Mouse (Mus musculus): ENCODE measurements around the gene Creb3l1.
A peak's percentile ranks its signal among the peaks of the same experiment; 100 is the strongest.

Gene Creb3l1

DNA sequence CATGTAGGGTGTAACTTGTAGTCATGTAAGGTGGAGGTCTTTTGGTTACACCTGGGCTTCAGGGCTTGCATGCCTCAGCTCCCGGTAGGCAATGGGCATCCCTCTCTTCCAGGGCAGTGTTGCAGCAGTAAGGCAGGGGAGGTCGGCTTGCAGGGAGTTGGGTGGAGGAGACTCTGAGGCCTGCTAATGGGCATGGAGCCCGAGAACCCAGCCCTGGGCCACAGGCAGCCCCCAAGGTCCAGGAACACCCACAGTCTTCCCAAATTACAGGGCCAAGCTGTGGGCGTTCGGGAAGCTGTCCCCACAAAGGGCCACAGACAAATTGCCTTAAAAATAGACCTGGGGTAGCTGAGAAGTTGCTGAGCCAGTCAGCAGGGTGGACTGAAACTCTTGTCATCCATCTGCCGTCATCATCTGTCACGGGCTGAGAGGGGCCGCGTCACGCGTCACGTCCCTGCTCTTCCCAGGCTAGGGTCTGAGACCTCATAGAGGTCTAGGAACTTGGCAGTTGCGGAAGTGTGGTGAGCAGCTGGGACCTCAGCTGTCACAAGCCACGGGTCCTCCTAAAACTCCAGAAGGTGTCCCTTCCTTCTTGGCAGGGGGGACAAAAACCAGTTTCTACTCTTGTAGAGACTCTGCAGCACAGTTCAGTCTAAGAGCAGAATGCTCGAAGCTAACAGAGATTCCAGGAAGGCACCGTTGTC lies 26.2 kb downstream of the Creb3l1 start:
- DNase-seq = no peak

DNA sequence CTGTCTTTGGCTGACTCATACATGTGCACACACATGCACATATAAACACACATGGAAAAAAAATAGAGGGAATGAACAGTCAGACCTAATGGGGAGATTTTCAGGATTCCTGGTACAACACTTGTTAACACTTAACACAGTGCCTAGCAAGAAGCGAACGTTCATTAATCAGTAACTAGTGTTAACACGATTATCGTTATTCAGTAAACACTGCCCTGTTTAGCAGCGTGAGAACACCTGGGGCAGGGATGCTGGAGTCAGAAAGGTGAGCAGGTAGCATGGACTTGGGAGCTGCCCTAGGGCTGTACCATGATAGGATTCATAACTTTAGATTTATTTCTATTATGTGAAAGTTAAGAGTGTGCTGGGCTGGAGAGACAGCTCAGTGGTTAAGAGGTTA lies 28.3 kb downstream of the Creb3l1 start:
- DNase-seq = no peak

DNA sequence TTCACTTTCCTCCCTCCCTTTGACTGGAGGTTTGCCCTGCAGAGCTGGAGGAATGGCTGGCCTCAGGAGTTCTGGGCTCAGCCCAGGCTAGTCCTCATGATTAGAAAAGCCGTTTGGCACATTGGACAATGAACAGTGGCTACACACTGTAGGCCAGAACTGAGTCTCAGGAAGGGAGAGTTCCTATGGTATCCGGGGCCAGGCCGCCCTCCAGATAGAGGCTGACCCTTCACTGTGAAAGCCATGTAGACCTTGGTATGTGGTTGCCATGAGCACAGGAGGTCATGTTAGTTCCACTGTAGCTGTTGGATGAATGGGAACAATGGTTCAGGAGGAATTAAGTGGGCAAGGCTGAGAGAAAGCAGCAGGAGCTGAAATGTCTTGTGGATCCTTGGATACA lies 30.9 kb downstream of the Creb3l1 start:
- no peak for DNase-seq

DNA sequence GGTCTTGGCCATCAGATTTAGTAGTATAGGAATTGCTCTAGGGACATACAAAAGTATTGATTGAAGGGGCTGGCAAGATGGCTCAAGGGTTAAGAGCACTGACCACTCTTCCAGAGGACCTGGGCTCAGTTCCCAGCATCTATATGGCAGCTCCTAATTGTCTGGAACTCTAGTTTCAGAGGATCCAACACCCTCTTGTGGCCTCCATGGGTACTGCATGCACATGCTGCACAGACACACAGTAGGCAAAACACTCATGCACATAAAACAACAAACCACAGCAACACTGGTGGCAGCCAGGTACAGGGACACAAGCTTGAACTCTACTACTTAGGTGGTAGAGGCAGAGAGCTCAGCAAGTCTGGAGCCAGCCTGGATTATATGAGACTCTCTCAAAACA lies 34.6 kb downstream of the Creb3l1 start:
- DNase-seq = no peak

DNA sequence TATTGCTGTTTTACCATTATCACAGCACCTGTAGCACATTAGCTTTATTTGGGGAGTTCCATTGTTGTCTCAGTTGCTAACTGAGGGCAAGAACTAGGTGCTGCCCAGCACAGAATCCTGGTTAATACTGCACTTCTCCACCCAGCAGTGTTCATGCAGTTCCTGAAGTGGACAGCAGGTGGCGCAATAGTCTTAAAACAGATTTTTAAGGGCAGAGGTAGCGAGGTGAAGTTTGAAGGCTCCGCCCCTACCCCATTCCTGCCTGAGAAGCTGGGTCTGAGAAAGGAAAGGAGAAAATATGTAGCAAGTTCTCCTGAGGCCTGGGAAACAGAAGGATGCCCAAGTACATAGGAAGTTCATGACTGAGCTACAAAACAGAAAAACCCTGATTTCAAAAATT lies 36.8 kb downstream of the Creb3l1 start:
- DNase-seq = peak; percentile 91

DNA sequence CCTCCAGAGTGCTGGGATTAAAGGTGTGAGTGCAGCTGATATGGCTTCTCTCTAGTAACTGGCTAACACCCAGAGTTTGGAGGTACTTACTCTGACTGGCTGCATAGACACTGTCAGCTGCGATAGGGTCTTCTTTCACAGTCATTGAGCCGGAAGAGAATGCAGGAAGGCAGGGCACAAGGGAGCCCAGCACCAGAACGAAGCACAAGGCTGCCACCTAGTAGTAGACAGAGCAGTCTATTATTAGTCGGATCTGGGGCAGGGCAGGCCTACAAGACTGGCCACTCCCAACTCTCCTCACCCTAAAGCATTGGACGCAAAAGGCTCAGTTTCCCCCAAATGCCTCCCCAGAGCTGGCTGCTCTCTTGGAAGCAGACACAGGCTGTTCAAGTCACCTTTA lies 38.2 kb downstream of the Creb3l1 start:
- no peak for DNase-seq

DNA sequence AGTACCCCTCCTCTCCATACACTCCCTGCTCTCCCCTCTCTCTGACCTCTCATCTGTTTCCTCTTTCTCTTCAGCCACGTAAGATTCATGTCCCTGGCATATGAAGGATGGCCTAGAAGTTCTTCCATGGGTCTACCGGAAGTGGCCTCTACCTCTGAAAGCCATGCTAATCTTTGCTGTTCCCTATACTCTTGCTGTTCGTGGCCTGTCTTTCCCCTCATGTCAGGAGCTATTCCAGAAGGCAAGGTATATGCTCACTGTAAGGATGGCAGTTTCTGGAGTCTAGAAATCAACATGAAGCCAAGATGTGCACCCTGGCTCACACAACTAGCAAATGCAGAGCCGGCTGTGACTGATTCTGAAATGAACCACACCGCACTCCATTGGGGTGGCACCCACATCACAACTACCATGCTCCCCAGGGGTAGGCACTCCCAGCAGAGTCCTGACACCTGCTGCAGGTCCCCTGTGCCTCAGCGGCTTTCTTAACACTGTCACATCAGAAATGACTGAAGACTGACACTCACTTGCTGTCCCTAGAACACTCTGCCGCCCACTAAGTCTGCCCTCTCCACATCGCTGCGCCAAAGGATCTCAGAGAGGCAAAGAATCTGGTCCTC lies 39.3 kb downstream of the Creb3l1 start:
- no peak for DNase-seq

DNA sequence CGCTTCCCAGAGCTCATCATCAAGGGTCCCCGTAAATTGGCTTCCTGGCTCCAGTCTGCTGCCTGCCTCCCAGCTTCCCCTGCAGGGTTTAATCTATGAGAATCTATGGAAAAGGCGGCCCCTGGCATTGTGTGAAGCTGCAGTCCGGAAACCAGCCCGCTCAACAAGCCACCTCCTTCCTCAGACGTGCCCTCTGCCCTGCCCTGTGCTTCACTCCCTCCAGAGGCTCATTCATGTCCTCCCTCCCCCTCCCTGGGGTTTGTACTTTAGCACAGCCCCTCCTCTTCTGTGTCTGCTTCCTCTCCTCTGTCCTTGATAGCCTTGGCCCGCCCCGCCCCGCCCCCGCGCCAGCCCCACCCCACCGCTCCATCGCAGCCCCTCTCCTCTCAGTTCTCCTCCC lies 39.9 kb downstream of the Creb3l1 start:
- DNase-seq = no peak

DNA sequence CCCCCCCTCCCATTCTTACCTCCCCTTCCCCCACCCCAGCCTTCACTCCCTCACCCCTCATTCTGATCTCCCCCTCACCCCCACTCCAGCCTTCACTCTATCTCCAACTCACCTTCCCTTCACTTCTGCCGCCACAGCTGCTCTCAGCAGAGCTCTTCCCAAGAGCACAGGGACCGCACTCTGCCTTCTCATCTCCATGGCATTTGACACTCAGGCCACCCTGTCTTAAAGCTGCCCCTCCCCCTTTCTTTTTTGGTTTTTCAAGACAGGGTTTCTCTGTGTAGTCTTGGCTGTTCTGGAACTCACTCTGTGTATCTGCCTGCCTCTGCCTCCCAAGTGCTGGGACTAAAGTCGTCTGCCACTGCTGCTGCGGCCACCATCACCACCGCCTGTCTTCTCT lies 43.5 kb downstream of the Creb3l1 start:
- DNase-seq = no peak

DNA sequence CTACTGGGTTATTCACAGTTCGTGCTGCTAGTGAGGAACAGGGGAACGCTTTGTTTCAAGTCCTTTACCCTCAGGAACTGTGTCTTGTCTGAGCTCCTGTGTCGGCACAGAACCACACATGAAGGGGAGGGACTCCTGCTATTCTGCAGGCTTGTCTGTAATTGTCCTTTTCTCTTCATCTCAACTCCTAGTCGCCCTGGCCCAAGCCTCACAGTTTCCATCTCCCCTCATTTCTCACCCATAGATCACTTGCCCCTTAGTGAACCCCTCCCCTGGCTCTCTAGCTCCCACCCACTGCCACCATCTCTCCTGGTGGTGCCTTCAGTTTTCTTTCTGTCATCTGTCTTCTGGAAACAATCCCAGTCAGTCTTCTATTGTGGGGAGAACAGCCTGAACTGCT lies 44.1 kb downstream of the Creb3l1 start:
- no peak for DNase-seq

DNA sequence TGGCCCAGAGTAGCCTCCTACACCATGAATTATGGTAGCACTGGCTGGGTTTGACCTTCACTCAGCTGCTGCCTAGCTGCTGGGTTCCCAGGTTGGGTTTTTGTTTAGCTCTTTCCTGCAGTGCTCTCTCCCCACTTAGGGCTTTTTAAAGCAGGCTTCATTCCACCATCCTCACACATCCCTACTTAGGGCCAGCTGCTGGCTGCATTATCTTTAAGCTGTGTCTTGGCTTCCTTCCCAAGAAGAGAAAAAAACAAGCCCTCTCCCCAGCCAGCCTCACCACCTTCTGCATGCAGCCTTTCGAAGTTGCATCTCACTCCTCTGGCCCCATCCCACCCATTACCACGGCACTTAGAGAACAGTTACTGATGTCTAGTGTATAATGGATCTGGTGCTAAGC lies 45.8 kb downstream of the Creb3l1 start:
- no peak for DNase-seq

DNA sequence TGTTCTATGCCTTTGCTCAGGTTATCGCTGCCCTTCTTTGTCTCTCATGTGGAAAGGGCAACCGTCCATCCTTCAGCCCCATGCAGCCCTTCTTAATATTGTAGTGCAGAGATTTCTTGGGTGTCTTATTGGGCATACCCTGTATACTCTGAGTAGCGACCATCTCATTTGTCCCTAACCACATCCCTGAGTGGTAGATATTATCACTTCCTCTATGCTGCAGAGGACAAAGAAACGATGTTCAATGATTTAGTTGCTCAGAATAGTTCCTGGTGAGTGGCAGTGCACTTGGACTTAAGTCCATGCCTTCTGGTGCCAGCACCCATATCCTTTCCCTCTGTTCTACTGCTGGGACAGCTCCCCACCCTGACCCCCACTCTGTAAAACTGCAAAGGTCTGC lies 46.3 kb downstream of the Creb3l1 start:
- no peak for DNase-seq

DNA sequence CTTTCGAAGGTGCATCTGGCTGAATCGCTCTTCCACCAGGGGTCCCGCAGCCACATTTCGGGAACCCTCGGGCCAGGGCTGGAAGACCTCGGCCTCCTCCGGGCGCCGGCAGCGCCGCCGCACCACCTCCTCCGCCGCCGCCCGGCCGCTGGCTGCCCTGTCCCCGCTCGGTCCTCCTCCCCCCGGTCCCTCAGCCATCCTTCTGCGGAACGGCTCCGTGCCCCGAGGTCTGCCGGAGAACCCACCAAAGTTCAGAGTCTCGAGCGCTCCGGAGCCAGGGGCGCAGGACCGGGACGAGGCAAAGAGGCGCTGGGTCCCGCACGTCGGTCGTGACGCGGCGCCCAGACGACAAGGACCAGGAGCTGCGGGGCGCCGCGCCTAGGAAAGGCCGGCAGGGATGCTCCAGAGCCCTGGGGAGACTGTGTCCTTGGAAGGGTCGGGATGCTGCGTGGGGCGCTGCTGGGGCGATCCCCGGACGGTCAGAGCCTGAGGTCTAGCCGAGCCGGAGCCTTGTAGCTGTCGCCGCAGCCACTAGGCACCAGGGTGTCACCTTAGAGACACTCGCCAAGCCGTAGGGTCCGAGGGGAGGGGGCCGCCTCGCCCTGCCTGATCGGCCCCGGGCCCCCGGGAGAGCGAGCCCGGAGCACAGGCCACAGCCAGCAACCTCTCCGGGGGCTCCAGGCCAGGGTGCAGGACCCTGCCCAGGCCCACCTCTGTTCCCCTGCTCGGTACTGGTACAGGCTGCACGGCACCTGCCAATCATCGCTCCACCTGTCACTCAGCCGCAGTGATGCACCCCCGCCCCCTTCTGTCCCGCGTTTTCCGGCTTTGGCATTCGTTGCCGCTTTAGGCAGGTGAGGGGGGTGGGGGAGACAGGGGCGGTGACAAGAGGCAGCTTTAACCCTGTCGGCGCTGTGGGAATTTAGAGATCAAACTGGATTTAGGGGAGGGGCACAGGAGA lies 48.4 kb downstream of the Creb3l1 start, which contains the start of gene Dgkz:
Gene Dgkz (minus strand): TSS at position 284 of the 961 bp plus-strand sequence.
- DNase-seq = no peak

DNA sequence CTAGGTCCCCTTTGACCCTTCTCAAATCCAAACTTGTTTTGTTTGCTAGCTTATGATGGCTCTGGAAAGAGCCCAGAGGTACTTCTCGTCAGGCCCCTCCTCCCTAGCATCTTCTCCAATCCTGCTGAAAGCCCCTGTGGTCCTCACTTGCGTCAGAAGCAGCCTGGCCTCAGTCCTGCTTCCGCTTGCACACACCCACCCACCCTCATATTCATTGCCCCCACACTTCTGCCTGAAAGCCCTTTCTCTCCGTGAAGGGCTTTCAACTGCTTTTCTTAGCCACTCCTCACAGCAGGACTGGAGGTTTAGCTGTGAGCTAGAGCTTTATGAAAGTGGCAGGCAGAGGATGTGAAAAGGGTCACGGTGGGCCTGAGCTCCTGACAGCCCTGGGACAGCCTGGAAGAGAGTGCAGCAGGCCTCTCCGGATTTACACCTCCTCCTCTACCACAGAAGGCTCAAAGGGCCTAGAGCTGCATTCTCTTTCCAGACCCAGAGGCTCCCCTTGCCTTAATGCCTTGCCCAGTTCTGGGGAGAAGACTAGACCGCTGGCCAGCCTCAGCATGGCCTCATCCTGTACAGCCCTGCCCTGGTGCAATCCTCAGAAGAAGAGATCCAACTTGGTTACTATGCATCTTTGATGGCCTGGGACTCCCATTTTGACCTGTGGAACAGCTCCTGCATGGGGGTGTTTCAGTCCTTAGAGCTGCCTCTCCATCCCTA lies 50.7 kb downstream of the Creb3l1 start:
- DNase-seq = no peak

DNA sequence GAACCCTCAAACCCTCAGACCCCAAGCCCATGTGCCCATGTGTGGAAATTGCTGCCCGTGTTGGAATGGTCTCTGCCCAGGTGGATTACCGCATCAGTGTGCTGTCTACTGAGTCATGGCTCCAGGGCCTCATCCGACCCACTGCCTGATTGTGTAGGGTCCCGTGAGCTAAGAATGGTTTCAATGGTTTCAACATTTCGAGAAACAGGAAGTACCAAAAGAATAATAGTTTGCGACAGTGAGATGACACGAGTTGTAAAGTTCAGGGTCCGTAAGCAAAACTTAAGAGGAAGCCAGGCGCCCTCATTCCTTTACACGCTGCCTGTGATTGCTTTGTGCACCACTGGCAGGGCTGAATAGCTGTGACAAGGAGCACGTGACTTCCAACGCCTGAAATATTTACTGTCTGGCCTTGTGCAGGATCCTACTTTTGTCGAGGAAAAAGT lies 52.2 kb downstream of the Creb3l1 start:
- DNase-seq = no peak

DNA sequence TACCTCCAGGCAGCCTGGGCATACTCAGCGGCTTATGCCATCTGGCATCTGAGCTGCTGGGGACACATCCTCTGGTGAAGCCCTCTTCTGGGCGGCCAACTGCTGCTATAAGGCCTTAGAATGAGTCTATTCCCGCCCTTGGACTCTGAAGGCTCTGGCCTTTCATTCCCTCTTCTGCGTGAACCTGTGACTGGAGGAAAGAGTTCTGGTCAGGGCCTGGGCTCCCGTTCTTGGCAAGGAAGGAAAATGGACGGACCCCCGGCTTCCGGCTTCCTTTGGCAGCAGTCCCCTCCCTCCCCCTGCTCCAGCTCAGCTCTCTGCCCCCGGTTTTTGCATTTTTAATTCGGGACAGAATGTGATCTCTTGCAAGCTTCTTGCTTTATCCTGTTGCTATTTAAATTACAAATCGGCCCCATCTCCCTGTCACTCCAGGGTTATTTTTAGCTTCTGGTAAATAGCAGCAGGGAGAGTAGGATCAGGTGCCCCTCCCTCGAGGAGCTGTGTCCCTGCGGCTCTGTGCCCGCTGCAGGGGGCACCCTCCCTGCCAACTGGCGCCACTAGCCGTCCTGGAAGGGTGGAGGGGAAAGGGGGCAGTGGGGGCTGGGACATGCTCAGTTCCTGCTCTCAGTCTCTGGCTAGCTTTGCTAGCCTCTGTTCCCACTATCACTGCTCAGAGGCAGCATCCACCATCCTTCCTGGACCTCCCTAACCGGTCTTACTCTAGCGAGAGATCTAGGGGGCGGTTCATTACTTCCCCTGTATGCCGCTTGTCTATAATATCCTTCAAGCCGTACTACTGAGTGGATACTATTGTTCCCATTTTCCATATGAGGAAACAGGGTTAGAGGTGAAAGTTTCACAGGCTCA lies 52.8 kb downstream of the Creb3l1 start:
- DNase-seq = peak; percentile 78

DNA sequence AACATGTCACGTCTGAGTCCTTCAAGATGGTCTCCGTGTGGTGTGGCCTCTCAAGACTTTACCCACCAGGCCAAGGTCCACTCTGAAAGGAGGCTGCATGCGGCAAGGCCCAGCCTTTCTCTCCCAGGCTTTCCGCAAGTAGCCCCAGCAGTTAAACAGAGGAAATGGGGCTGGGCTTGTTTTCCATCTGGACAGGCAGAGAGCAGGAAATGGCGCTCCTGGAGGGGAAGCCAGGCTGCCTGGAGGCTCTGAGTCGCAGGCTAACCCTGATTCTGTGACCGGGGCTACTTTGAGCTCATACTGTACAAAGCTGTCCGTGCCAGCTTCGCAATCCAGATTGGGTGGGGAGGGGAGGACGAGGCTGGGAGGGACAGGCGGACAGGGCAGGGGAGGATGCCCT lies 56.3 kb downstream of the Creb3l1 start:
- peak; percentile 23 for DNase-seq

DNA sequence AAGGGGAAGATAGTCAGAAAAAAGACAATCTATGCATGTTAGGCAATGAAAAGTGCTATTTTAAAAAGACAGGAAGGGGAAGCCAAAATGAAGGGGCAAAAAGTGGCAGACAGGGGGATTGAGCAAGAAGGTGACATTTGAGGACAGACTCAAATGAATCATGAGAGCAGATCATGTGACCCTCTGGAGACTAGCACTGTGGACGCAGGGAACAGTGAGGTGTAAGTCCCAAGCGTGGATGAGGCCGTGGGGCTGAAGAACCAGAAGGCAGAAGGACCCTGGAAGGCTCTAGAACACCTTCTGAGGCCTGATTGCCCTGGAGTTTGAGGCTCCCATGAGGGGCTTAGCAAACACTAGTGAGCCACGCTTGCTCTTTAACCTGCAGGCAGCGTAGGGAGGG lies 57.9 kb downstream of the Creb3l1 start:
- DNase-seq = no peak

DNA sequence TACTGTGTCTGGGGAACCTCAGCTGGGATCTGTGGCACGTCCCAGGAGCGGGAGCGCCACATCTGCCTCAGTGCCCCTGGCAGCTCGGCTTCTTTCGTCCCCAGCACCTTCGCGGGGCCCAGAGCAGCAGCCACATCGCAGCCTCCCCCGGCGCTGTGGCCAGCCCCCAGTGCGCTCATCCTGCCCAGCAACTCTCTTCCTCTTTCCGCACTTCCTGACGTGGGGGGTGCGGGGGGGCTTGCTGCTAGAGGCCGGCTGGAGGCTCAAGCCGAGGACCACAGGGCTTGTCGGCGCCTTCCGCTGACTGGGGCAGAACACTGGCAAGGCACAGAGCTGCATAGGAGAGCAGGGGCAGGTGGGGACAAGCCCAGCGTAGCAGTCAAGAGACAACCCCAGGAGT lies 58.9 kb downstream of the Creb3l1 start:
- peak; percentile 27 for DNase-seq

DNA sequence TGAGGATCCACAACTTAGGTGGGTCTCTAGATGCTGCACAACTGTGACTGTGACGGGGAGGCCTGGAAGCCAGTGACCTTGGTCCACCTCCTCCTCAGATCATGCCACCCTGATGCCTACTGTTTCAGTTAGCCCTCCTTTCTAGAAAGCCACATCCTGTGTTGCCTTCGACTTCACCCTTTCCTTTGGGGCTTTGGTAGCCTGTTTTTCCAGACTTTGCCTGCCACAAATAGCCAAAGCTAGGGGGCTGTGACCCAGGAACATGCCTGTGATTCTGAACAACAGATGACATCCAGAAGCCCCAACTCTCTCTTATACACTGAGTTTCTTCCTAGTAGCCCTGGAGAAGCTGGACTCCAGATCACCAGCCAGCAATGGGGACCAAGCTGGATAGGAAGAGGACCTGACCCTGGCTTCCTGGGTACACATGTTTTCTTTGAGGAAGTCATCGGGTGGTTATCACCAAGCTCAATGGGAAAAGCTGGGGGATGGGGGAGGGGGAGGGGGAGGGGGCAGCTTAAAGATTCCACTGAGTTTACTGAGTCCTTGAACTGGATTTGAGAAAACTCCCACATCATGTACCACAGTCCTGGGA lies 59.6 kb downstream of the Creb3l1 start:
- no peak for DNase-seq

DNA sequence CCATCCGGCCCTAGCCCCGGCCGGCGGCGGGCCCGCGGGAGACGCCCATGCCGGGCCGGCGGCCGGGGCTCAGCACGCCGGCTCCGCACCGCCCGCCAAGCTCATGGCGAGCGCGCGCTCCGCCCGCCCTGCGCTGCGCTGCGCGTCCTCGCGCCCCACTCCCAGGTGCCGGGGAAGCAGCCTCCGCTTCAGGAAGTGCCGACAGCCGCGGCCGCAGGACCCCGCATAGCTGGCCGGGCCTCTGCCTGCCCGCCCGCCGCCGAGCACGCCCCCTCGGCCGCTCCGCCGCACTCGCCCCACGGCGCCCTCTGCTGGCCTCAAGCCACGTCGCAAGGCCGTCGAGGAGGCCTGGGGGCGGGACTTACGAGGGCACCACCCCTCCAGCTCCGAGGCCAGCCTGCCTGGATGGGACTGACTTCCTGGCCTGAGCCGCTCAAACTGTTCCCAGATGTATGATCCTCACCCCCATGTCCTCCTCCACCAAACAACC lies 60.8 kb downstream of the Creb3l1 start:
- peak; percentile 96 for DNase-seq
